Mouse (Mus musculus) spleen, adult 18-20 months (tissue): ENCODE measurements at regions not wholly inside any gene's neighbourhood (a gene's known extent, or its start where the extent isn't known, plus 50 kb on each side); places are given as distances from the start of the nearest gene placed in this dataset.

Experiments
- DNase-seq, 2 experiments: peaks; one replicate each; pipeline ENCODE4 v3.0.0; 2022; ENCODE audit warnings: mixed read lengths in 2 of 2

GRCm38 (mm10) chr15:91916946-91917345 lies 78.9 kb downstream of the Smgc start:
- no peak for DNase-seq

GRCm38 (mm10) chr15:91917877-91918276 lies 79.8 kb downstream of the Smgc start:
- DNase-seq, result no peak

GRCm38 (mm10) chr15:91924542-91924941 lies 86.5 kb downstream of the Smgc start:
- DNase-seq, result no peak

GRCm38 (mm10) chr15:91927492-91927891 lies 89.4 kb downstream of the Smgc start:
- DNase-seq, result no peak

- no peak for DNase-seq
Observed at GRCm38 (mm10) chr15:91928511-91928910, 90.4 kb downstream of the Smgc start.

- no peak for DNase-seq
Observed at GRCm38 (mm10) chr15:91957273-91957672, 93.7 kb upstream of the Cntn1 start.

GRCm38 (mm10) chr15:91965172-91965571 lies 85.8 kb upstream of the Cntn1 start:
- DNase-seq, result no peak

- peak in 1 of 2 experiments; percentile 3 for DNase-seq
Observed at GRCm38 (mm10) chr15:91969378-91969777, 81.6 kb upstream of the Cntn1 start.

GRCm38 (mm10) chr15:91971411-91971810 lies 79.6 kb upstream of the Cntn1 start:
- no peak for DNase-seq

- DNase-seq, result no peak
Observed at GRCm38 (mm10) chr15:91971846-91972245, 79.1 kb upstream of the Cntn1 start.

- DNase-seq, result no peak
Observed at GRCm38 (mm10) chr15:91975606-91976005, 75.4 kb upstream of the Cntn1 start.

- peak in 1 of 2 experiments; percentile 6 for DNase-seq
Observed at GRCm38 (mm10) chr15:91983186-91983585, 67.8 kb upstream of the Cntn1 start.

- no peak for DNase-seq
Observed at GRCm38 (mm10) chr15:92000086-92000485, 50.9 kb upstream of the Cntn1 start.
